Mouse (Mus musculus): ENCODE results near the gene Gm49369. TPM values are rescaled to one million over a fixed set of nuclear protein-coding genes. Genes with fewer than 3 reads are reported as not detected.
"Not testable (repeated sequence)": the region's sequence is repeated elsewhere in the genome, so short reads cannot be mapped to it uniquely, and the experiment has no call there.

Gm49369 gene
- total RNA-seq, 1 experiment: 17.8 TPM

GRCm38 (mm10) chr7:142335151-142335550 lies 47.3 kb downstream of the Gm49369 start:
- Histone ChIP-seq H3K4me1 (ENCODE audit: control insufficient read depth in 2 of 2, insufficient read depth in 2 of 2, low read length in 2 of 2, poor library complexity in 1 of 2) (no peaks in the 10 kb centered on the region), H3K27ac (ENCODE audit: insufficient read depth, low read depth, low read length, poor library complexity, severe bottlenecking) (no peak overlapping the region), H3K4me3 (ENCODE audit: insufficient read depth in 1 of 2, low read depth in 1 of 2, low read length in 2 of 2, poor library complexity in 1 of 2, severe bottlenecking in 1 of 2) (no peak overlapping the region), H3K36me3 (ENCODE audit: control insufficient read depth, insufficient read depth, low read length, poor library complexity, severe bottlenecking) (no peaks in the 10 kb centered on the region), H3K9me3 (ENCODE audit: control insufficient read depth, insufficient read depth, low read depth, low read length) (no peaks in the 10 kb centered on the region), H3K9ac (ENCODE audit: insufficient read depth, low read depth, low read length, poor library complexity, severe bottlenecking) (no peak overlapping the region)
- TF ChIP-seq ZC3H11A (IDR thresholded peaks at IDR 0.05; ENCODE audit: borderline replicate concordance, low read depth, low read length) (no peak), ZNF384 (IDR thresholded peaks at IDR 0.05; ENCODE audit: low read depth, low read length) (no peak), MAFK (IDR thresholded peaks at IDR 0.05; ENCODE audit: insufficient read depth, low read depth, low read length) (no peak)
- in situ Hi-C loops (cut with MboI; ENCODE audit: low sequenced_read_pairs in 2 of 2, unreplicated experiment in 2 of 2): loop anchor here (5.0 to 10.0 kb wide), 3 partner anchors 100 to 340 kb away; partner anchors contain the start of gene Syt8 (in 1 of the 2)
- DNase-seq (ENCODE audit: low read depth, low spot score): no peak

GRCm38 (mm10) chr7:142334246-142334645 lies 48.2 kb downstream of the Gm49369 start:
- Histone ChIP-seq H3K9ac (ENCODE audit: insufficient read depth, low read depth, low read length, poor library complexity, severe bottlenecking) (no peak overlapping the region), H3K36me3 (ENCODE audit: control insufficient read depth, insufficient read depth, low read length, poor library complexity, severe bottlenecking) (no peaks in the 10 kb centered on the region), H3K27ac (ENCODE audit: insufficient read depth, low read depth, low read length, poor library complexity, severe bottlenecking) (no peak overlapping the region), H3K4me1 (ENCODE audit: control insufficient read depth in 2 of 2, insufficient read depth in 2 of 2, low read length in 2 of 2, poor library complexity in 1 of 2) (no peaks in the 10 kb centered on the region), H3K4me3 (ENCODE audit: insufficient read depth in 1 of 2, low read depth in 1 of 2, low read length in 2 of 2, poor library complexity in 1 of 2, severe bottlenecking in 1 of 2) (no peak overlapping the region), H3K9me3 (ENCODE audit: control insufficient read depth, insufficient read depth, low read depth, low read length) (no peaks in the 10 kb centered on the region)
- TF ChIP-seq ZC3H11A (IDR thresholded peaks at IDR 0.05; ENCODE audit: borderline replicate concordance, low read depth, low read length) (peak; percentile 89; the same call in 1 of the 2 replicates), HCFC1 (IDR thresholded peaks at IDR 0.05; ENCODE audit: borderline replicate concordance, insufficient read depth, low read length) (no peak)
- peak; percentile 74 for DNase-seq (ENCODE audit: low read depth, low spot score)
- in situ Hi-C loops (cut with MboI; ENCODE audit: low sequenced_read_pairs in 2 of 2, unreplicated experiment in 2 of 2): loop anchor here (10.0 kb wide), 2 partner anchors 101 to 341 kb away; partner anchors contain the start of gene Syt8 (in 1 of the 2)

GRCm38 (mm10) chr7:142332741-142333140 lies 49.7 kb downstream of the Gm49369 start:
- not testable (repeated sequence) for H3K9me3 ChIP-seq (ENCODE audit: control insufficient read depth, insufficient read depth, low read depth, low read length); H3K27ac ChIP-seq (ENCODE audit: insufficient read depth, low read depth, low read length, poor library complexity, severe bottlenecking); H3K4me1 ChIP-seq (ENCODE audit: control insufficient read depth in 2 of 2, insufficient read depth in 2 of 2, low read length in 2 of 2, poor library complexity in 1 of 2); H3K4me3 ChIP-seq (ENCODE audit: insufficient read depth in 1 of 2, low read depth in 1 of 2, low read length in 2 of 2, poor library complexity in 1 of 2, severe bottlenecking in 1 of 2); DNase-seq (ENCODE audit: low read depth, low spot score); H3K9ac ChIP-seq (ENCODE audit: insufficient read depth, low read depth, low read length, poor library complexity, severe bottlenecking); H3K36me3 ChIP-seq (ENCODE audit: control insufficient read depth, insufficient read depth, low read length, poor library complexity, severe bottlenecking)
- in situ Hi-C loops (cut with MboI; ENCODE audit: low sequenced_read_pairs in 2 of 2, unreplicated experiment in 2 of 2): loop anchor here (10.0 kb wide), 2 partner anchors 102 to 342 kb away; partner anchors contain the start of gene Syt8 (in 1 of the 2)

GRCm38 (mm10) chr7:142331281-142331680 lies 51.2 kb downstream of the Gm49369 start:
- no peak overlapping the region for H3K27ac ChIP-seq (ENCODE audit: insufficient read depth, low read depth, low read length, poor library complexity, severe bottlenecking)
- DNase-seq (ENCODE audit: low read depth, low spot score): no peak
- in situ Hi-C loops (cut with MboI; ENCODE audit: low sequenced_read_pairs in 2 of 2, unreplicated experiment in 2 of 2): loop anchor here (10.0 kb wide), 2 partner anchors 104 to 344 kb away; partner anchors contain the start of gene Syt8 (in 1 of the 2)
- H3K9ac ChIP-seq (ENCODE audit: insufficient read depth, low read depth, low read length, poor library complexity, severe bottlenecking): no peak overlapping the region
- H3K9me3 ChIP-seq (ENCODE audit: control insufficient read depth, insufficient read depth, low read depth, low read length): no peaks in the 10 kb centered on the region
- no peaks in the 10 kb centered on the region for H3K4me1 ChIP-seq (ENCODE audit: control insufficient read depth in 2 of 2, insufficient read depth in 2 of 2, low read length in 2 of 2, poor library complexity in 1 of 2)
- H3K4me3 ChIP-seq (ENCODE audit: insufficient read depth in 1 of 2, low read depth in 1 of 2, low read length in 2 of 2, poor library complexity in 1 of 2, severe bottlenecking in 1 of 2): no peak overlapping the region
- no peak for TF ChIP-seq ZC3H11A (IDR thresholded peaks at IDR 0.05; ENCODE audit: borderline replicate concordance, low read depth, low read length)
- TF ChIP-seq CHD2 (IDR thresholded peaks at IDR 0.05; ENCODE audit: low read depth, low read length): no peak
- no peak for TF ChIP-seq HCFC1 (IDR thresholded peaks at IDR 0.05; ENCODE audit: borderline replicate concordance, insufficient read depth, low read length)
- TF ChIP-seq ZNF384 (IDR thresholded peaks at IDR 0.05; ENCODE audit: low read depth, low read length): no peak
- no peak for TF ChIP-seq MAFK (IDR thresholded peaks at IDR 0.05; ENCODE audit: insufficient read depth, low read depth, low read length)
- H3K36me3 ChIP-seq (ENCODE audit: control insufficient read depth, insufficient read depth, low read length, poor library complexity, severe bottlenecking): no peaks in the 10 kb centered on the region

- no peak for TF ChIP-seq CHD2 (IDR thresholded peaks at IDR 0.05; ENCODE audit: low read depth, low read length)
- no peak for TF ChIP-seq MAFK (IDR thresholded peaks at IDR 0.05; ENCODE audit: insufficient read depth, low read depth, low read length)
- TF ChIP-seq ZNF384 (IDR thresholded peaks at IDR 0.05; ENCODE audit: low read depth, low read length): no peak
- no peak for TF ChIP-seq ZC3H11A (IDR thresholded peaks at IDR 0.05; ENCODE audit: borderline replicate concordance, low read depth, low read length)
- H3K36me3 ChIP-seq (ENCODE audit: control insufficient read depth, insufficient read depth, low read length, poor library complexity, severe bottlenecking): no peaks in the 10 kb centered on the region
- in situ Hi-C loops (cut with MboI; ENCODE audit: low sequenced_read_pairs in 2 of 2, unreplicated experiment in 2 of 2): loop anchor here (10.0 kb wide), 2 partner anchors 105 to 345 kb away; partner anchors contain the start of gene Syt8 (in 1 of the 2)
- no peaks in the 10 kb centered on the region for H3K9me3 ChIP-seq (ENCODE audit: control insufficient read depth, insufficient read depth, low read depth, low read length)
- no peak overlapping the region for H3K9ac ChIP-seq (ENCODE audit: insufficient read depth, low read depth, low read length, poor library complexity, severe bottlenecking)
- no peak overlapping the region for H3K4me3 ChIP-seq (ENCODE audit: insufficient read depth in 1 of 2, low read depth in 1 of 2, low read length in 2 of 2, poor library complexity in 1 of 2, severe bottlenecking in 1 of 2)
- no peak for DNase-seq (ENCODE audit: low read depth, low spot score)
- no peak overlapping the region for H3K27ac ChIP-seq (ENCODE audit: insufficient read depth, low read depth, low read length, poor library complexity, severe bottlenecking)
- H3K4me1 ChIP-seq (ENCODE audit: control insufficient read depth in 2 of 2, insufficient read depth in 2 of 2, low read length in 2 of 2, poor library complexity in 1 of 2): no peaks in the 10 kb centered on the region
Observed at GRCm38 (mm10) chr7:142330271-142330724, 52.2 kb downstream of the Gm49369 start.

Measured in ES-E14 (cell line).